Mouse (Mus musculus) hindbrain, embryonic 16.5 days (tissue): ENCODE measurements around the gene Psme3. TPM values are rescaled to one million over a fixed set of nuclear protein-coding genes. Genes with fewer than 3 reads are reported as not detected.

Experiments
- ATAC-seq: fragments of 200-750 bp; cut with Nextera tagmentation; 2 replicates; pipeline ENCODE4 v1.8.0; 2017; ENCODE audit warnings: moderate TSS enrichment, moderate library complexity
- H3K27ac ChIP-seq: fragments of 300-500 bp; sonication (generic); 2 replicates; pipeline ENCODE4 v1.5.1; 2014; ENCODE audit warnings: low read depth, mild to moderate bottlenecking, control low read depth, low read length, moderate library complexity
- H3K27me3 ChIP-seq: fragments of 300-500 bp; sonication (generic); replicated peaks from 2 replicates; pipeline ENCODE4 v1.6.1; 2014; ENCODE audit warnings: low read length; ENCODE audit not compliant: control insufficient read depth, insufficient read depth
- H3K36me3 ChIP-seq: fragments of 300-500 bp; sonication (generic); 2 replicates; pipeline ENCODE4 v1.6.1; 2014; ENCODE audit warnings: mild to moderate bottlenecking, low read length, moderate library complexity, mixed read lengths; ENCODE audit not compliant: control insufficient read depth, insufficient read depth
- H3K4me1 ChIP-seq: fragments of 300-500 bp; sonication (generic); 2 replicates; pipeline ENCODE4 v1.6.1; 2014; ENCODE audit warnings: low read depth, low read length; ENCODE audit not compliant: control insufficient read depth, insufficient read depth
- H3K4me2 ChIP-seq: fragments of 300-500 bp; sonication (generic); 2 replicates; pipeline ENCODE4 v1.6.1; 2014; ENCODE audit warnings: mild to moderate bottlenecking, low read length, control low read depth, moderate library complexity
- H3K4me3 ChIP-seq: fragments of 300-500 bp; sonication (generic); 2 replicates; pipeline ENCODE4 v1.5.1; 2014; ENCODE audit warnings: mild to moderate bottlenecking, low read length, control low read depth, moderate library complexity
- H3K9ac ChIP-seq: fragments of 300-500 bp; sonication (generic); 2 replicates; pipeline ENCODE4 v1.6.1; 2014; ENCODE audit warnings: low read depth, mild to moderate bottlenecking, control low read depth, low read length, moderate library complexity
- H3K9me3 ChIP-seq: fragments of 300-500 bp; sonication (generic); 2 replicates; pipeline ENCODE4 v1.6.1; 2014; ENCODE audit warnings: mild to moderate bottlenecking, low read length, moderate library complexity; ENCODE audit not compliant: control insufficient read depth
- WGBS: fragments of 180-500 bp; shearing (Covaris S2); extraction: QIAGEN DNeasy Blood & Tissue Kit; methylation state at CpG from one replicate; pipeline ENCODE4 v1.1.7; 2014; 5-methylcytosine and 5-hydroxymethylcytosine counted together
- polyA plus RNA-seq: library from polyadenylated mRNA; unstranded; fragments of >200 nt; fragmentation: Nextera tagmentation; extraction: Ambion mirVana; gene quantifications from 2 replicates; pipeline ENCODE4 v1.2.1, GENCODE M21; 2015

The Psme3 gene
- polyA plus RNA-seq, 1 experiment from 2014 or later, result 106 TPM

GRCm38 (mm10) chr11:101338123-101338760, 22.2 kb downstream of the Psme3 start:
- H3K4me3 ChIP-seq, result peak overlapping the region; percentile 38
- WGBS, result 2% methylated on average over 9 of the region's 9 CpGs
- H3K4me1 ChIP-seq, result peaks cover 11% of the 10 kb centered on the region
- H3K36me3 ChIP-seq, result no peaks in the 10 kb centered on the region
- H3K4me2 ChIP-seq, result peak overlapping the region; percentile 71
- no peaks in the 10 kb centered on the region for H3K9me3 ChIP-seq
- peak overlapping the region; percentile 58 for H3K9ac ChIP-seq
- H3K27ac ChIP-seq, result peak overlapping the region; percentile 23; the same call in 1 of the 2 replicates
- peak; percentile 80 for ATAC-seq
- H3K27me3 ChIP-seq, result no peaks in the 10 kb centered on the region

DNA sequence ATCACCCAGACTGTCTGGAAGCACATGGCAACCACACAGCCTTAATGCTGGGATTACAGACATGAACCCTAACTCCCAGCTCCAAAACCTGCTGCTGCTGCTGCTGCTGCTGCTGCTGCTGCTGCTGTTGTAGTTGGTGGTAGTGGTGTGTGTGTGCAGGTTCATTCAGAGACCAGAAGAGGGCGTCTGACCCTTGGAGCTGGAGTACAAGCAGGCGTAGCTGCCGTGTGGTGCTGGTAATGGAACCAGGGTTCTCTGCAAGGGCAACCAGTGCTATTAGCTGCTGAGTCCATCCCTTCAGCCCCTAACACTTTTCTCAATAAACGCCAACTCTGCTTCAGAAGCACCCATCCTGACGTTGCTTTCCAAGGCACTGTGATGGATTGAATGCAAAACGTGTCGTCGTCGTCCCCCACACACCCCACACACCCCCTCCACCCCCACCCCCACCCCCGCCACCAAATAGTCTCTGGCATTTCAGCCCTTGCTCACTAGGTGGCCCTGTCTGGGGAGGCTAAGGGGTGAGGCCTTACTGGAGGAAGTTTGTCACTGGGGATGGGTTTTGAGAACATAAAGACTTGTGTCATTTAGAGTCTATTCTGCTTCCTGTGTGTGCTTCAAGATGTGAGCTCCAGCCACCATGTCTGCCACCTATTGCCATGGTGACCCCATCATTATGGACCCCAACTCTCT, 31.2 kb downstream of the Psme3 start:
- H3K27ac ChIP-seq, result no peak overlapping the region
- H3K4me3 ChIP-seq, result no peak overlapping the region
- H3K27me3 ChIP-seq, result no peaks in the 10 kb centered on the region
- no peaks in the 10 kb centered on the region; the same call in 1 of the 2 replicates for H3K9me3 ChIP-seq
- H3K36me3 ChIP-seq, result no peaks in the 10 kb centered on the region
- H3K4me2 ChIP-seq, result no peak overlapping the region
- H3K9ac ChIP-seq, result no peak overlapping the region
- no peak for ATAC-seq
- H3K4me1 ChIP-seq, result no peaks in the 10 kb centered on the region
- WGBS, result 74% methylated on average over 10 of the region's 10 CpGs

- WGBS, result 81% methylated on average over 7 of the region's 7 CpGs
- Histone ChIP-seq H3K9ac (no peak overlapping the region), H3K27ac (no peak overlapping the region), H3K27me3 (no peaks in the 10 kb centered on the region), H3K4me1 (no peaks in the 10 kb centered on the region), H3K4me2 (no peak overlapping the region), H3K9me3 (no peaks in the 10 kb centered on the region; the same call in 1 of the 2 replicates), H3K4me3 (no peak overlapping the region), H3K36me3 (no peaks in the 10 kb centered on the region)
- ATAC-seq, result no peak
These were observed 32.8 kb downstream of the Psme3 start for GRCm38 (mm10) chr11:101348774-101349173.

- no peak overlapping the region for H3K9ac ChIP-seq
These were observed 33.2 kb downstream of the Psme3 start for GRCm38 (mm10) chr11:101349216-101349615.

DNA sequence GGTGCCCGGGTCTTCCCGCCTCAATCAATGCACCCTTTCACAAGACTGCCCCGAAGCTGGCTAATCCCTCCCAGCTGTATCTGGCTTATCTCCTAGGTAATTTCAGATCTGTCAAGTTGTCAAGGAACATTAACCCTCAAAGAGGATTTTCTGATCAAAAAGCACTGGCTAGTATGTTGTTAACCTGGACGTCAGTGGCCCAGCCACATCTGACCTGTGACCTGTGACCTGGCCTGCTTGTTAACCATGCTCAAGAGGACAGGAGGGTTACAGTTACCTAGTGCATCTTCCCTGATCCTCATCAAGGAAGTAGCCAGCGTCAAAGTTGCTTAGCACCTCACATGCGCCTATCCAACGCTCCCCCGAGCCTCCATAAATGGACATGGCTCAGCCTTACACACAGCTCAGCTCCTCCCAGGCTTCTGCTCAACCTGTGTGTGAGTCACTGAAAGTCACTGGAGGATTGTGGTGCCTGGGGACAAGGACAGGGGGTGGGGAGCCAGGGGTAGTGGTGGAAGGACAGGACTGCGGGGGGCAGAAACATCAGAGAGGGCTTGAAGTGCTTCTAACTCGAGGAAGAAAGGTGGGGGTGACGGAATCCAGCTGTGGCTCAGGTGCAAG, 35.2 kb downstream of the Psme3 start:
- no peak overlapping the region for H3K4me3 ChIP-seq
- no peaks in the 10 kb centered on the region for H3K4me1 ChIP-seq
- no peak overlapping the region for H3K9ac ChIP-seq
- no peaks in the 10 kb centered on the region for H3K27me3 ChIP-seq
- no peak overlapping the region for H3K4me2 ChIP-seq
- H3K9me3 ChIP-seq, result no peaks in the 10 kb centered on the region; the same call in 1 of the 2 replicates
- H3K36me3 ChIP-seq, result no peaks in the 10 kb centered on the region
- no peak overlapping the region for H3K27ac ChIP-seq
- ATAC-seq, result no peak
- WGBS, result 72% methylated on average over 11 of the region's 11 CpGs

More at GRCm38 (mm10) chr11:101349216-101349615, 33.2 kb downstream of the Psme3 start:
- 93% methylated on average over 3 of the region's 3 CpGs for WGBS
- ATAC-seq, result no peak
- no peak overlapping the region for H3K27ac ChIP-seq
- H3K4me3 ChIP-seq, result no peak overlapping the region
- no peaks in the 10 kb centered on the region; the same call in 1 of the 2 replicates for H3K9me3 ChIP-seq
- H3K27me3 ChIP-seq, result no peaks in the 10 kb centered on the region
- H3K4me1 ChIP-seq, result no peaks in the 10 kb centered on the region
- H3K36me3 ChIP-seq, result no peaks in the 10 kb centered on the region
- no peak overlapping the region for H3K4me2 ChIP-seq

DNA sequence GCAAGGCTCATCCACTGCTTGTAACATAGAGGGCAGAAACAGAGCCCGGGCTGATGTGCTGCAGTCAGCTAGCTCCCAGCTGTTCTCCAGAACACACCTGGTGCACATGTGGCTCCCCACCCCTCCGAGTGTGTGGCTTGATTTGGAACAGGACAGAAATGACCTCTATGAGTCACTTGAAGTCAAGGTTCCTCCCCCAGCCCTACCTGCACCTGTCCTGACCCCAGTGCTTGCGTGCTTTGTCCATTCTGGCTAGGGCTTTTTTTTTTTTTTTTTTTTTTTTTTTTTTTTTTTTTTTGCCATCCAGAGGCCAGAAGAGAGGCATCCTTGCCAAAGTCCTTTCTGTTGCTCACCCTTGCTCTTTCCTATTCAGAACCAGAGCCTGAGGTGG, 35.7 kb downstream of the Psme3 start:
- ATAC-seq, result no peak
- H3K4me3 ChIP-seq, result no peak overlapping the region
- no peak overlapping the region for H3K9ac ChIP-seq
- no peak overlapping the region for H3K27ac ChIP-seq
- 79% methylated on average over 3 of the region's 3 CpGs for WGBS
- no peak overlapping the region for H3K4me2 ChIP-seq
- H3K36me3 ChIP-seq, result no peaks in the 10 kb centered on the region
- H3K4me1 ChIP-seq, result no peaks in the 10 kb centered on the region
- H3K27me3 ChIP-seq, result no peaks in the 10 kb centered on the region
- H3K9me3 ChIP-seq, result no peaks in the 10 kb centered on the region; the same call in 1 of the 2 replicates

DNA sequence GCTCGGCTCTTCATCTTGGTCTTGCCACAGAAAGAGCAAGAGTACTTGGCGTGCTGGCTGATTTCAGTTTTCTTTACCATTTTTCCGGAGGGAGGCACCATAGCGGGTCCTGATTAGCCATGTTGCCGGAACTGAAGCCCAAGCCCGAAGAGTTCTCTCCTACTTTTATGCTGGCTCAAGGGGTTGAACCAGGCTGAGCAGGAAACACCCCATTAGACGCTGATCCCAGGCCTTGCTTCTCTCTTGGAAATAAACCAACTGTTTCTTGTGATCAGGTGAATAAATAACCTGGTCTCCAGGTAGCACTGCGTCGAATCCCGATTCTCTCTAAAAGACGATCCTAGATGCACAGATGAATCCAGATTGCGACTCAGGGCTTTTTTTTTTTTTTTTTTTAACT, 37.4 kb downstream of the Psme3 start:
- Histone ChIP-seq H3K27me3 (no peaks in the 10 kb centered on the region), H3K9me3 (no peaks in the 10 kb centered on the region; the same call in 1 of the 2 replicates), H3K4me1 (no peaks in the 10 kb centered on the region), H3K4me3 (no peak overlapping the region), H3K27ac (no peak overlapping the region), H3K9ac (no peak overlapping the region), H3K4me2 (no peak overlapping the region), H3K36me3 (no peaks in the 10 kb centered on the region)
- WGBS, result 88% methylated on average over 12 of the region's 12 CpGs
- ATAC-seq, result no peak

GRCm38 (mm10) chr11:101354438-101355010, 38.5 kb downstream of the Psme3 start:
- H3K4me1 ChIP-seq, result no peaks in the 10 kb centered on the region
- no peaks in the 10 kb centered on the region for H3K27me3 ChIP-seq
- ATAC-seq, result no peak
- no peaks in the 10 kb centered on the region; the same call in 1 of the 2 replicates for H3K9me3 ChIP-seq
- H3K4me2 ChIP-seq, result no peak overlapping the region
- no peak overlapping the region for H3K9ac ChIP-seq
- no peak overlapping the region for H3K27ac ChIP-seq
- no peaks in the 10 kb centered on the region for H3K36me3 ChIP-seq
- WGBS, result 85% methylated on average over 5 of the region's 5 CpGs
- no peak overlapping the region for H3K4me3 ChIP-seq

DNA sequence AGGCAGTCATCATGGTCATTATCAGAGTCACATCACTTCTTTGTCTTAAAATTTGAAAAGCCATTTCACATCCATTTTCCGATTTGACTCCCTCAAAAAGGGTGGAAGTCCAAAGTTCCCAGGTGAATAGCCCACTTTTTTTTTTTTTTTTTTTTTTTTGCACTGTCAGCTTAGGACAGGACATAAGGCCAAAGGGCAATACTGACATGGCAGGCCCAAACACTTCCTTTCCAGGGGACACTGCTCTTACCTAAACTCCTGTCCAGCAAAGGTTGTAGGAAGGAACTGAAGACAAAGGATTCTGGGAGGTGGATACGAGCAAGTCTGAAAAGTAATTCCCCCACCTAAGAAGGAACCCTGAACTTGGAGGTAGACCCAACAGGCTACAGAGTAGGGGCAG, 39.9 kb downstream of the Psme3 start:
- no peak for ATAC-seq
- 89% methylated on average over 2 of the region's 2 CpGs for WGBS
- Histone ChIP-seq H3K36me3 (no peaks in the 10 kb centered on the region), H3K4me2 (no peak overlapping the region), H3K9ac (no peak overlapping the region), H3K27ac (no peak overlapping the region), H3K9me3 (no peaks in the 10 kb centered on the region), H3K4me3 (no peak overlapping the region), H3K4me1 (no peaks in the 10 kb centered on the region), H3K27me3 (no peaks in the 10 kb centered on the region)
